Mouse (Mus musculus) kidney, postnatal 36 days (tissue): Measurements from ENCODE around the gene Eif2b4.
"Not testable (repeated sequence)": the region's sequence is repeated elsewhere in the genome, so short reads cannot be mapped to it uniquely, and the experiment has no call there.

Experiments
- DNase-seq, 2 experiments: peaks; one replicate each; pipeline ENCODE4 v3.0.0; 2021 to 2022; ENCODE audit warnings: mixed read lengths in 2 of 2

Gene Eif2b4

GRCm38 (mm10) chr5:31192939-31193630 lies at the start of gene Eif2b4, which contains the start of gene Snx17:
Gene Eif2b4, minus strand, starts transcription at chr5:31193430.
Gene Snx17, plus strand, starts transcription at chr5:31193227.
- DNase-seq, result peak; percentile 99 to 100

GRCm38 (mm10) chr5:31242191-31242590 lies 49.0 kb upstream of the Eif2b4 start:
- DNase-seq, result no peak

GRCm38 (mm10) chr5:31241522-31242034 lies 48.3 kb upstream of the Eif2b4 start:
- DNase-seq, result no peak

- peak; percentile 98 for DNase-seq
These were observed 47.6 kb upstream of the Eif2b4 start, which contains the start of the genes Nrbp1 and Gm9970 for GRCm38 (mm10) chr5:31240637-31241521. Gene Nrbp1, plus strand, starts transcription at chr5:31240864. Gene Gm9970, minus strand, starts transcription at chr5:31241232.

- no peak for DNase-seq
These were observed 33.4 kb upstream of the Eif2b4 start for GRCm38 (mm10) chr5:31226641-31227040.

GRCm38 (mm10) chr5:31222696-31223095 lies 29.5 kb upstream of the Eif2b4 start:
- no peak for DNase-seq

GRCm38 (mm10) chr5:31221304-31221945 lies 28.2 kb upstream of the Eif2b4 start:
- DNase-seq, result peak; percentile 40 to 62

GRCm38 (mm10) chr5:31220448-31221303 lies 27.4 kb upstream of the Eif2b4 start, which contains the start of gene Ppm1g:
Gene Ppm1g, minus strand, starts transcription at chr5:31220687.
- peak; percentile 96 to 99 for DNase-seq

- DNase-seq, result peak; percentile 26 to 60
These were observed 26.7 kb upstream of the Eif2b4 start for GRCm38 (mm10) chr5:31219911-31220447.

- DNase-seq, result no peak
These were observed 26.2 kb upstream of the Eif2b4 start for GRCm38 (mm10) chr5:31219474-31219873.

GRCm38 (mm10) chr5:31219070-31219469 lies 25.8 kb upstream of the Eif2b4 start:
- DNase-seq, result peak in 1 of 2 experiments; percentile 53

GRCm38 (mm10) chr5:31218294-31218693 lies 25.1 kb upstream of the Eif2b4 start:
- DNase-seq, result peak in 1 of 2 experiments; percentile 27

GRCm38 (mm10) chr5:31216554-31216953 lies 23.3 kb upstream of the Eif2b4 start:
- DNase-seq, result not testable (repeated sequence)

- no peak for DNase-seq
These were observed 11.2 kb upstream of the Eif2b4 start for GRCm38 (mm10) chr5:31204421-31204820.

GRCm38 (mm10) chr5:31203866-31204265 lies 10.6 kb upstream of the Eif2b4 start:
- DNase-seq, result no peak

- DNase-seq, result no peak
These were observed 9.7 kb upstream of the Eif2b4 start for GRCm38 (mm10) chr5:31202933-31203332.

- peak; percentile 95 to 99 for DNase-seq
These were observed 8.7 kb upstream of the Eif2b4 start, which contains the start of gene Zfp513 for GRCm38 (mm10) chr5:31201742-31202590. Gene Zfp513, minus strand, starts transcription at chr5:31202303.

GRCm38 (mm10) chr5:31201042-31201741 lies 8.0 kb upstream of the Eif2b4 start:
- no peak for DNase-seq

- DNase-seq, result peak in 1 of 2 experiments; percentile 25
These were observed 7.1 kb upstream of the Eif2b4 start for GRCm38 (mm10) chr5:31200327-31200768.
